17 mouse cellular contexts compared by ENCODE assay signal in genomic region chr10:66187038-66187437, GRCm38 (mm10).
A peak's percentile ranks its signal among the peaks of the same experiment; 100 is the strongest.
DNase-seq lines count a peak whose midpoint lies in the region; ATAC-seq and TF ChIP-seq lines count a peak whose summit lies in the region.
"Had no signal": no experiment of that assay in that cellular context is flagged by ENCODE, and none has a peak within 500 bp of the region (broad histone marks: within the 10 kb centered on the region; RNA-seq: fewer than 3 reads in every experiment).

No protein-coding gene starts in this region.

- H3K27ac ChIP-seq in forebrain, embryonic 13.5 days: no peak overlapping the region
- no peak overlapping the region for H3K27ac ChIP-seq in forebrain, postnatal 0 days (ENCODE audit: low read depth, low read length)
- no peak overlapping the region for H3K27ac ChIP-seq in midbrain, embryonic 15.5 days
- H3K27ac ChIP-seq in midbrain, embryonic 11.5 days (ENCODE audit: low read depth, low read length): no peak overlapping the region
- H3K27ac ChIP-seq: heart, embryonic 15.5 days; kidney, embryonic 15.5 days; macrophage had no signal

- no peak for DNase-seq in forebrain, postnatal 0 days
- DNase-seq in midbrain, embryonic 11.5 days (ENCODE audit: low spot score, missing footprints): no peak
- peak; percentile 33 for DNase-seq in hindlimb bud, embryonic 11.5 days (ENCODE audit: extremely low spot score, low read depth, low spot score)
- no peak for DNase-seq in spleen, adult 18-20 months
- DNase-seq in thymus, adult 18-20 months: no peak
- DNase-seq: B cell, adult 2 months; cerebellum, adult 18-20 months; heart, adult 18-20 months; lung, adult 2 months; thymus, postnatal 25 days had no signal

- peak; percentile 51 for ATAC-seq in forebrain, embryonic 13.5 days
- no peak for ATAC-seq in forebrain, postnatal 0 days
- ATAC-seq in midbrain, embryonic 15.5 days (replicated peaks): peak; percentile 86
- no peak for ATAC-seq in midbrain, embryonic 11.5 days (ENCODE audit: low FRiP score)
- ATAC-seq: inflammation-experienced regulatory T-cells, adult 6 months had no signal

- no peak overlapping the region for H3K4me3 ChIP-seq in forebrain, embryonic 13.5 days
- H3K4me3 ChIP-seq in forebrain, postnatal 0 days (ENCODE audit: low read depth, low read length): no peak overlapping the region
- H3K4me3 ChIP-seq in midbrain, embryonic 15.5 days: no peak overlapping the region
- no peak overlapping the region for H3K4me3 ChIP-seq in midbrain, embryonic 11.5 days (ENCODE audit: low read depth, low read length)
- H3K4me3 ChIP-seq: erythroblast, embryonic 14.5 days; heart, embryonic 15.5 days; kidney, embryonic 15.5 days had no signal

- no peaks in the 10 kb centered on the region for H3K36me3 ChIP-seq in forebrain, embryonic 13.5 days (ENCODE audit: poor library complexity, severe bottlenecking)
- H3K36me3 ChIP-seq in forebrain, postnatal 0 days (ENCODE audit: insufficient read depth): no peaks in the 10 kb centered on the region
- H3K36me3 ChIP-seq in midbrain, embryonic 15.5 days (replicated peaks): no peaks in the 10 kb centered on the region
- H3K36me3 ChIP-seq in midbrain, embryonic 11.5 days (ENCODE audit: control insufficient read depth, insufficient read depth, low read length): no peaks in the 10 kb centered on the region
- H3K36me3 ChIP-seq: heart, embryonic 15.5 days; kidney, embryonic 15.5 days had no signal

- no peaks in the 10 kb centered on the region for H3K9me3 ChIP-seq in forebrain, embryonic 13.5 days (replicated peaks)
- no peaks in the 10 kb centered on the region for H3K9me3 ChIP-seq in forebrain, postnatal 0 days (ENCODE audit: low read length)
- no peaks in the 10 kb centered on the region for H3K9me3 ChIP-seq in midbrain, embryonic 15.5 days
- H3K9me3 ChIP-seq in midbrain, embryonic 11.5 days (ENCODE audit: control insufficient read depth, low read length): no peaks in the 10 kb centered on the region
- H3K9me3 ChIP-seq: heart, embryonic 15.5 days; kidney, embryonic 15.5 days had no signal

- 82% methylated on average over 1 of the region's 1 CpGs for WGBS in forebrain, embryonic 13.5 days
- WGBS in forebrain, postnatal 0 days: 54% methylated on average over 1 of the region's 1 CpGs
- 59% methylated on average over 1 of the region's 1 CpGs for WGBS in midbrain, embryonic 15.5 days
- 79% methylated on average over 1 of the region's 1 CpGs for WGBS in midbrain, embryonic 11.5 days

- no peak overlapping the region for H3K9ac ChIP-seq in forebrain, embryonic 13.5 days
- H3K9ac ChIP-seq in forebrain, postnatal 0 days: no peak overlapping the region
- no peak overlapping the region for H3K9ac ChIP-seq in midbrain, embryonic 15.5 days
- no peak overlapping the region for H3K9ac ChIP-seq in midbrain, embryonic 11.5 days (ENCODE audit: low read length)
- H3K9ac ChIP-seq: heart, embryonic 15.5 days; kidney, embryonic 15.5 days had no signal

- H3K27me3 ChIP-seq in forebrain, embryonic 13.5 days: no peaks in the 10 kb centered on the region
- no peaks in the 10 kb centered on the region for H3K27me3 ChIP-seq in forebrain, postnatal 0 days (ENCODE audit: insufficient read depth, low read length)
- H3K27me3 ChIP-seq in midbrain, embryonic 15.5 days (replicated peaks): no peaks in the 10 kb centered on the region
- no peaks in the 10 kb centered on the region for H3K27me3 ChIP-seq in midbrain, embryonic 11.5 days (ENCODE audit: control insufficient read depth, insufficient read depth, low read length)
- H3K27me3 ChIP-seq: heart, embryonic 15.5 days; kidney, embryonic 15.5 days had no signal

- no peaks in the 10 kb centered on the region for H3K4me1 ChIP-seq in forebrain, embryonic 13.5 days
- H3K4me1 ChIP-seq in forebrain, postnatal 0 days (ENCODE audit: insufficient read depth): no peaks in the 10 kb centered on the region
- H3K4me1 ChIP-seq in midbrain, embryonic 15.5 days: no peaks in the 10 kb centered on the region
- H3K4me1 ChIP-seq in midbrain, embryonic 11.5 days (ENCODE audit: control insufficient read depth, insufficient read depth, low read length): no peaks in the 10 kb centered on the region
- H3K4me1 ChIP-seq: heart, embryonic 15.5 days; kidney, embryonic 15.5 days had no signal

- TF ChIP-seq CTCF in forebrain, postnatal 0 days (IDR thresholded peaks at IDR 0.05; ENCODE audit: low read depth): no peak

- H3K4me2 ChIP-seq in forebrain, embryonic 13.5 days: no peak overlapping the region
- no peak overlapping the region for H3K4me2 ChIP-seq in forebrain, postnatal 0 days (ENCODE audit: low read depth)
- no peak overlapping the region for H3K4me2 ChIP-seq in midbrain, embryonic 15.5 days
- no peak overlapping the region for H3K4me2 ChIP-seq in midbrain, embryonic 11.5 days
- H3K4me2 ChIP-seq: heart, embryonic 15.5 days; kidney, embryonic 15.5 days had no signal

Comparison
In these comparisons a context has a peak if more than half of its experiments do, and no peak if none do; other contexts are left out.
1. ATAC-seq: peak in forebrain, embryonic 13.5 days (single experiment) and midbrain, embryonic 15.5 days (single experiment); none in forebrain, postnatal 0 days (single experiment) and midbrain, embryonic 11.5 days (single experiment).